ENCODE assay signal across 21 mouse cellular contexts in genomic region chr11:103638790-103639189, GRCm38 (mm10). TPM values are rescaled to one million over a fixed set of nuclear protein-coding genes. Genes with fewer than 3 reads are reported as not detected.
DNase-seq lines count a peak whose midpoint lies in the region; ATAC-seq and TF ChIP-seq lines count a peak whose summit lies in the region.
"Had no signal": no experiment of that assay in that cellular context is flagged by ENCODE, and none has a peak within 500 bp of the region (broad histone marks: within the 10 kb centered on the region; RNA-seq: fewer than 3 reads in every experiment).

Lyzl6 (minus strand) TSS chr11:103638890.

- H3K9me3 ChIP-seq in heart, embryonic 12.5 days (replicated peaks): no peaks in the 10 kb centered on the region
- no peaks in the 10 kb centered on the region for H3K9me3 ChIP-seq in embryonic facial prominence, embryonic 10.5 days
- no peaks in the 10 kb centered on the region for H3K9me3 ChIP-seq in hindbrain, embryonic 13.5 days
- H3K9me3 ChIP-seq in midbrain, embryonic 15.5 days: no peaks in the 10 kb centered on the region
- H3K9me3 ChIP-seq: embryonic facial prominence, embryonic 15.5 days; liver, embryonic 12.5 days; lung, embryonic 15.5 days had no signal

- intact Hi-C loops in gastrocnemius, adult 2 months (cut with DNase I): loop anchor here (1.0 to 2.0 kb wide), 2 partner anchors 36 to 120 kb away; no protein-coding TSS in a partner anchor
- intact Hi-C loops in gastrocnemius, postnatal 36 days (cut with DNase I): loop anchor here (2.0 kb wide), 1 partner anchor 36 kb away; no protein-coding TSS in a partner anchor

- 54% methylated on average over 3 of the region's 3 CpGs for WGBS in heart, embryonic 12.5 days
- WGBS in embryonic facial prominence, embryonic 10.5 days: 80% methylated on average over 3 of the region's 3 CpGs
- 85% methylated on average over 3 of the region's 3 CpGs for WGBS in hindbrain, embryonic 13.5 days
- WGBS in midbrain, embryonic 15.5 days: 85% methylated on average over 3 of the region's 3 CpGs

- H3K27me3 ChIP-seq in heart, embryonic 12.5 days (replicated peaks): peaks cover 47% of the 10 kb centered on the region
- H3K27me3 ChIP-seq in embryonic facial prominence, embryonic 10.5 days (replicated peaks; ENCODE audit: low read depth, poor library complexity, severe bottlenecking): peaks cover 62% of the 10 kb centered on the region
- H3K27me3 ChIP-seq in hindbrain, embryonic 13.5 days: peaks cover 40% of the 10 kb centered on the region
- H3K27me3 ChIP-seq in midbrain, embryonic 15.5 days (replicated peaks): peaks cover 10% of the 10 kb centered on the region; the same call in 1 of the 2 replicates

- 0 out of 2 replicates have a peak within 1 kb of the TSS, but pooled peaks have one; percentile 25 for H3K9ac ChIP-seq in heart, embryonic 12.5 days
- H3K9ac ChIP-seq in hindbrain, embryonic 13.5 days: no peak within 1 kb of the TSS; the same call in 1 of the 2 replicates
- H3K9ac ChIP-seq in midbrain, embryonic 15.5 days: no peak within 1 kb of the TSS
- H3K9ac ChIP-seq: embryonic facial prominence, embryonic 15.5 days; liver, embryonic 12.5 days; lung, embryonic 15.5 days had no signal

- H3K4me2 ChIP-seq in heart, embryonic 12.5 days: no peak within 1 kb of the TSS
- H3K4me2 ChIP-seq in hindbrain, embryonic 13.5 days: 0 out of 2 replicates have a peak within 1 kb of the TSS, but pooled peaks have one; percentile 21
- H3K4me2 ChIP-seq in midbrain, embryonic 15.5 days: peak within 1 kb of the TSS; percentile 14; the same call in 1 of the 2 replicates
- H3K4me2 ChIP-seq: embryonic facial prominence, embryonic 15.5 days; liver, embryonic 12.5 days; lung, embryonic 15.5 days had no signal

- no peaks in the 10 kb centered on the region for H3K4me1 ChIP-seq in heart, embryonic 12.5 days (replicated peaks)
- H3K4me1 ChIP-seq in embryonic facial prominence, embryonic 10.5 days: no peaks in the 10 kb centered on the region; the same call in 1 of the 2 replicates
- 0 out of 2 replicates have a peak, but pooled peaks cover 5% of the 10 kb centered on the region for H3K4me1 ChIP-seq in hindbrain, embryonic 13.5 days (replicated peaks)
- no peaks in the 10 kb centered on the region; the same call in 1 of the 2 replicates for H3K4me1 ChIP-seq in midbrain, embryonic 15.5 days
- H3K4me1 ChIP-seq: embryonic facial prominence, embryonic 15.5 days; liver, embryonic 12.5 days; lung, embryonic 15.5 days had no signal

- H3K36me3 ChIP-seq in heart, embryonic 12.5 days: no peaks in the 10 kb centered on the region
- no peaks in the 10 kb centered on the region for H3K36me3 ChIP-seq in embryonic facial prominence, embryonic 10.5 days (replicated peaks)
- no peaks in the 10 kb centered on the region for H3K36me3 ChIP-seq in hindbrain, embryonic 13.5 days
- H3K36me3 ChIP-seq in midbrain, embryonic 15.5 days (replicated peaks): no peaks in the 10 kb centered on the region
- H3K36me3 ChIP-seq: embryonic facial prominence, embryonic 15.5 days; liver, embryonic 12.5 days; lung, embryonic 15.5 days had no signal

- no peak within 1 kb of the TSS for H3K4me3 ChIP-seq in heart, embryonic 12.5 days
- H3K4me3 ChIP-seq in embryonic facial prominence, embryonic 10.5 days: 0 out of 2 replicates have a peak within 1 kb of the TSS, but pooled peaks have one; percentile 11
- H3K4me3 ChIP-seq in hindbrain, embryonic 13.5 days: no peak within 1 kb of the TSS
- no peak within 1 kb of the TSS for H3K4me3 ChIP-seq in midbrain, embryonic 15.5 days
- H3K4me3 ChIP-seq in gastrocnemius, adult 2 months: no peak within 1 kb of the TSS
- H3K4me3 ChIP-seq: embryonic facial prominence, embryonic 15.5 days; liver, embryonic 12.5 days; lung, embryonic 15.5 days had no signal

- TF ChIP-seq CTCF in gastrocnemius, adult 2 months (IDR thresholded peaks at IDR 0.05): no peak

- DNase-seq in heart, postnatal 4 days: no peak
- no peak for DNase-seq in embryonic facial prominence, embryonic 10.5 days (ENCODE audit: low spot score)
- DNase-seq in gastrocnemius, adult 2 months: no peak
- DNase-seq in gastrocnemius, postnatal 36 days: no peak
- DNase-seq in spleen, postnatal 36 days (ENCODE audit: low spot score in 2 of 2): no peak

- H3K27ac ChIP-seq in heart, embryonic 12.5 days (ENCODE audit: poor library complexity, severe bottlenecking): no peak within 1 kb of the TSS
- H3K27ac ChIP-seq in embryonic facial prominence, embryonic 10.5 days (replicated peaks): no peak within 1 kb of the TSS
- H3K27ac ChIP-seq in hindbrain, embryonic 13.5 days: no peak within 1 kb of the TSS
- H3K27ac ChIP-seq in midbrain, embryonic 15.5 days: no peak within 1 kb of the TSS
- no peak within 1 kb of the TSS for H3K27ac ChIP-seq in gastrocnemius, adult 2 months
- H3K27ac ChIP-seq: embryonic facial prominence, embryonic 15.5 days; liver, embryonic 12.5 days; lung, embryonic 15.5 days had no signal

- ATAC-seq in heart, embryonic 12.5 days (ENCODE audit: insufficient number of reproducible peaks, low FRiP score): no peak
- ATAC-seq in hindbrain, embryonic 13.5 days (ENCODE audit: low FRiP score): no peak
- no peak for ATAC-seq in midbrain, embryonic 15.5 days (replicated peaks)
- ATAC-seq: liver, embryonic 12.5 days had no signal

RNA-seq across cellular contexts. Expression of gene Lyzl6, which starts in this region (rescaled TPM):
- polyA plus RNA-seq in heart, embryonic 12.5 days (2016; fragmentation: Nextera tagmentation; extraction: Ambion mirVana): not detected in 2 replicates
- not detected for total RNA-seq in heart, postnatal 4 days (2021)
- polyA plus RNA-seq in embryonic facial prominence, embryonic 10.5 days (2016; fragmentation: Nextera tagmentation; extraction: Ambion mirVana): not detected in 2 replicates
- not detected in 2 replicates for polyA plus RNA-seq in hindbrain, embryonic 13.5 days (2015; fragmentation: Nextera tagmentation; extraction: Ambion mirVana)
- polyA plus RNA-seq in midbrain, embryonic 15.5 days (2015; fragmentation: Nextera tagmentation; extraction: Ambion mirVana): not detected in 2 replicates
- total RNA-seq in gastrocnemius, adult 2 months (2021): not detected
- total RNA-seq in gastrocnemius, postnatal 36 days (2021): not detected
- total RNA-seq: adrenal gland, postnatal 10 days; common myeloid progenitor, adult 5-6 weeks; gastrocnemius, postnatal 14 days; layer of hippocampus, adult 8-10 months; left cerebral cortex, postnatal 14 days; megakaryocyte, adult 5-6 weeks; MEL had no signal
- polyA plus RNA-seq: embryonic facial prominence, embryonic 15.5 days; heart, embryonic 16.5 days; intestine, embryonic 14.5 days; kidney, embryonic 16.5 days; liver, embryonic 12.5 days; lung, embryonic 15.5 days had no signal
